Mouse (Mus musculus) heart, postnatal 0 days (tissue): ENCODE data around the gene Tspo2.

Experiments
- CTCF ChIP-seq: IDR thresholded peaks from 2 replicates; pipeline ENCODE4 v1.5.1; 2016; ENCODE audit warnings: antibody characterized with exemption, control low read depth, low read depth
- EP300 ChIP-seq: IDR thresholded peaks from 2 replicates; pipeline ENCODE4 v1.6.1; 2016; ENCODE audit warnings: antibody characterized with exemption, low read depth

- TF ChIP-seq EP300, result no peak
- TF ChIP-seq CTCF, result peak; percentile 94
Observed at GRCm38 (mm10) chr17:48467395-48468231, 16.3 kb upstream of the Tspo2 start.
